ENCODE assay signal across 8 mouse cellular contexts in the genomic region with DNA sequence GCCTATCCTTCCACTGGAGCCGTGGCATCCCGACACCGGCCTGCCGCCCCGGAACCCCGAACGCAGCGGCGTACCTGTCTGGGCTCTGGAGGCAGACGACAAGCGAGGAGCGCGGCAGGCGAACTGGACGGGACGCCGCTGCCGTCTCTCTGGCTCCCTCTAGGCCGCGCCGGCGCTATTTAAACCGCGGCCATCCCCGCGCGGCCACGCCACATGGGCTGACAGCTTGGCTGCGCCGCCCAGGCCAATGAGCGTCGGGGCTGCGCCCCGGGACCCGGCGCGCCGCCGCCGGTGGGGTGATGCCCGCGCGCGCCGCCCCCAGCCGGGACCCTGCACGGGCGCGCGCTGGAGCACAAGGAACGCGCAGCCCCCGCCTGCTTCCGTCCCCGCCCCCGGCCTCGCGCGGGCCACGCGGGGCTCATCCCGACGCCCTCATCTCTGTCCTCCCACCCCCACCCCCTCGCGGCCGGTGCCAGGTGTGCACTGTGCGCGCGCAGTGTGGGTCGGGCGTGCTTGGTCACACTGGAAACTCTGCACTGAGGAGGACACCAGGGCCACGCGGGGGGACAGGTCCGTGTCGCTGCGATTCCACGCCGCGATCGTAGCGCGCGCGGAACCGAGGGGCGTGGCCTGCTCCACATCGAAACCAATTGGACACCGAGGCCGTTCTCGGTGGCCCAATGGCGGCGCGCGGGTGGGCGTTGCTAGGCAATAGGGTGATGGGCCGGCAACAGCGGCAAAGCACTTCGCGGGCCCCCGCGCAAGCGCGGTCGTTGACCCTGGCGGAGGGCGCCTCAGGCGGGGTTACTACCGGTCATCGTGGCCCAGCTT. TPM values are rescaled to one million over a fixed set of nuclear protein-coding genes. Genes with fewer than 3 reads are reported as not detected.
DNase-seq lines count a peak whose midpoint lies in the region; ATAC-seq and TF ChIP-seq lines count a peak whose summit lies in the region.

A gene (minus strand): TSS at position 592 of the 831 bp plus-strand sequence.

- H3K9me3 ChIP-seq in embryonic facial prominence, embryonic 15.5 days (replicated peaks) = no peaks in the 10 kb centered on the region
- H3K9me3 ChIP-seq in kidney, embryonic 14.5 days (ENCODE audit: control insufficient read depth, low read length) = no peaks in the 10 kb centered on the region
- H3K9me3 ChIP-seq in limb, embryonic 15.5 days = no peaks in the 10 kb centered on the region

- H3K4me2 ChIP-seq in embryonic facial prominence, embryonic 15.5 days (replicated peaks) = peak within 1 kb of the TSS; percentile 82
- peak within 1 kb of the TSS; percentile 96 for H3K4me2 ChIP-seq in kidney, embryonic 14.5 days (replicated peaks; ENCODE audit: low read depth, low read length)
- peak within 1 kb of the TSS; percentile 77 for H3K4me2 ChIP-seq in limb, embryonic 15.5 days

- H3K27ac ChIP-seq in bone marrow, adult 2 months (ENCODE audit: control insufficient read depth, insufficient read depth, low read depth, low read length, poor library complexity) = peak within 1 kb of the TSS; percentile 77
- H3K27ac ChIP-seq in embryonic facial prominence, embryonic 15.5 days (replicated peaks) = peak within 1 kb of the TSS; percentile 97
- H3K27ac ChIP-seq in kidney, embryonic 14.5 days (ENCODE audit: low read depth, low read length) = peak within 1 kb of the TSS; percentile 98
- H3K27ac ChIP-seq in limb, embryonic 15.5 days = peak within 1 kb of the TSS; percentile 98

- H3K27me3 ChIP-seq in embryonic facial prominence, embryonic 15.5 days = no peaks in the 10 kb centered on the region
- H3K27me3 ChIP-seq in kidney, embryonic 14.5 days (ENCODE audit: control insufficient read depth, insufficient read depth, low read length) = no peaks in the 10 kb centered on the region
- H3K27me3 ChIP-seq in limb, embryonic 15.5 days = no peaks in the 10 kb centered on the region

- under 1% methylated on average over 109 of the region's 109 CpGs for WGBS in bone marrow, adult 2 months
- under 1% methylated on average over 101 of the region's 109 CpGs for WGBS in embryonic facial prominence, embryonic 15.5 days
- WGBS in kidney, embryonic 14.5 days = under 1% methylated on average over 67 of the region's 109 CpGs
- WGBS in limb, embryonic 15.5 days = under 1% methylated on average over 81 of the region's 109 CpGs

- TF ChIP-seq POLR2A in bone marrow, adult 2 months (IDR thresholded peaks at IDR 0.05; ENCODE audit: borderline replicate concordance, control insufficient read depth, low read depth, low read length) = peak; percentile 98

- H3K4me3 ChIP-seq in bone marrow, adult 2 months (replicated peaks; ENCODE audit: control insufficient read depth, low read depth, low read length) = peak within 1 kb of the TSS; percentile 99
- peak within 1 kb of the TSS; percentile 94 for H3K4me3 ChIP-seq in embryonic facial prominence, embryonic 15.5 days (replicated peaks)
- peak within 1 kb of the TSS; percentile 89 for H3K4me3 ChIP-seq in kidney, embryonic 14.5 days (ENCODE audit: low read length)
- peak within 1 kb of the TSS; percentile 89 for H3K4me3 ChIP-seq in limb, embryonic 15.5 days

- TF ChIP-seq CTCF in bone marrow, adult 2 months (IDR thresholded peaks at IDR 0.05; ENCODE audit: control insufficient read depth, insufficient read depth, low read length) = peak; percentile 35; the same call in 1 of the 2 replicates

- peaks cover 28% of the 10 kb centered on the region for H3K36me3 ChIP-seq in embryonic facial prominence, embryonic 15.5 days
- H3K36me3 ChIP-seq in kidney, embryonic 14.5 days (ENCODE audit: control insufficient read depth, insufficient read depth, low read length) = peaks cover 27% of the 10 kb centered on the region
- H3K36me3 ChIP-seq in limb, embryonic 15.5 days = peaks cover 34% of the 10 kb centered on the region

- peaks cover 4% of the 10 kb centered on the region for H3K4me1 ChIP-seq in bone marrow, adult 2 months (ENCODE audit: control insufficient read depth, insufficient read depth, low read length)
- H3K4me1 ChIP-seq in embryonic facial prominence, embryonic 15.5 days = peaks cover 34% of the 10 kb centered on the region
- H3K4me1 ChIP-seq in kidney, embryonic 14.5 days (ENCODE audit: control insufficient read depth, insufficient read depth, low read length) = peaks cover 14% of the 10 kb centered on the region
- H3K4me1 ChIP-seq in limb, embryonic 15.5 days = peaks cover 40% of the 10 kb centered on the region

- ATAC-seq in embryonic facial prominence, embryonic 15.5 days (ENCODE audit: insufficient number of reproducible peaks, low FRiP score, low TSS enrichment, low read depth) = peak; percentile 93
- ATAC-seq in kidney, embryonic 14.5 days (ENCODE audit: low FRiP score, low TSS enrichment) = peak; percentile 91
- peak; percentile 87 for ATAC-seq in limb, embryonic 15.5 days (ENCODE audit: insufficient number of reproducible peaks, low FRiP score, low TSS enrichment, low read depth)

- peak within 1 kb of the TSS; percentile 90 for H3K9ac ChIP-seq in embryonic facial prominence, embryonic 15.5 days
- peak within 1 kb of the TSS; percentile 93 for H3K9ac ChIP-seq in kidney, embryonic 14.5 days (ENCODE audit: low read depth, low read length)
- H3K9ac ChIP-seq in limb, embryonic 15.5 days = peak within 1 kb of the TSS; percentile 91

- peak; percentile 96 for DNase-seq in 416B (ENCODE audit: low read depth)
- DNase-seq in heart, adult 9 months (ENCODE audit: low spot score in 2 of 2) = peak; percentile 95
- DNase-seq in monocyte, adult 2 months (ENCODE audit: low read depth in 1 of 2, low spot score in 2 of 2) = peak; percentile 75 to 87
- DNase-seq in spleen, postnatal 36 days (ENCODE audit: low spot score in 2 of 2) = peak; percentile 95 to 96

RNA-seq across cellular contexts. Expression of the gene that starts here (rescaled TPM):
- 6.1 and 16.1 TPM in 2 replicates for polyA plus RNA-seq in bone marrow, adult 2 months (2011; ENCODE audit: insufficient read depth, insufficient read length, low replicate concordance, missing spikeins)
- polyA plus RNA-seq in embryonic facial prominence, embryonic 15.5 days (2015; fragmentation: Nextera tagmentation; extraction: Ambion mirVana) = 46.2 and 48.8 TPM in 2 replicates
- 54.9 and 79.9 TPM in 2 replicates for polyA plus RNA-seq in kidney, embryonic 14.5 days (2014; fragmentation: Nextera tagmentation; extraction: Ambion mirVana)
- 41.8 and 45.5 TPM in 2 replicates for polyA plus RNA-seq in limb, embryonic 15.5 days (2015; fragmentation: Nextera tagmentation; extraction: Ambion mirVana)

Comparison
In these comparisons a context has a peak if more than half of its experiments do, and no peak if none do; other contexts are left out.
1. Peak in every context shown above with its lines: DNase-seq, ATAC-seq, H3K4me3 ChIP-seq and H3K27ac ChIP-seq.